Mouse (Mus musculus) liver, adult (tissue): Measurements from ENCODE around the gene Twist1.

Experiments
- GATA4 ChIP-seq: IDR thresholded peaks from 2 replicates; pipeline ENCODE4 v1.6.1; 2014; ENCODE audit warnings: mild to moderate bottlenecking, low read length; ENCODE audit not compliant: insufficient replicate concordance

The Twist1 gene

DNA sequence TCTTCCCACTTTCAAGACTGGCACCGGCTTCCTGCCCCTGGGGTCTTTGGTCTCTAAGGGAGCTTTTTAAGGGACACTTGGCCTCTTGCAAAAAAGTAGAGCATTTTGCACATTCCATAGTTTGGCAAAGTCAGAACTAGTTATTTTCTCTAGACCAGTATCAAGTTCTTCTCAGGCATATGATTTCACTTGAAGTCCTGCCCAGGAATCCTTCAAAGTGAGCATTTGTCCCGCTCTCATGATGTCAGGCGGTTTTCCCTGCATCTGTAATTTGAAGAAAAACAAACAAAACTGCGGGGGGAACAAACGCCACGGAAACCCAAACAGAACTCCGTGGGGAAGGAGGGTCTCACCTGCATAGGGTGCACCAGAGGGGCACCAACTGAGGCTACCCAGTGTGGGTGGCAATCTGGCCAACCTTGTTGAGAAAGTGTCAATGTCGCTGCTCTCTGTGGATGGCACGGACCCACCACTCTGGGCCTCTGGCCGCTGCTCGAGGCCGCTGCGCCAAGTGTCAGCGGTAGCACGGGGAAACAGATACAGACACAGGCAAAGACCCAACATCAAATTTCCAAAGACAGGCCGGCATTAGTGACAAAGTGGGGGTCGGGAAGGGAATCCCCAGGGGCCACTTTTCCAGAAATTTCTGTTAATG is 4.8 kb downstream of the Twist1 start:
- TF ChIP-seq GATA4: no peak

DNA sequence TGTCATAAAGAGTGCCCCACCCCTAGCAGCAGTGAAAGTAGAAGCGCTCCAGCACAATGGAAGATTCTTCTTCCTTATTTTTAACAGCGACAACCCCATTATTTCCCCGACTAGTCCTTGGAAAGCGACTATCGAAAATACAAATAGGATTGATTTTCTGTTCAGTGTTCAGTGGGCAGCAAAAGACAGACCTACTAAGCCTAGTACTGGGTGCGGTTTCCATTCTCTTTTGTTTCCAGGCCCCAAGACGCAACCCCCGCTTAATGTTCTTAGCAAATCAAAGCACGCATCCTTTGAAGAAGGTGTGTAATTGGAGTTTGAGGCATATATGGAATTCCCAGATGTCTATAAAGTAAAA is 5.3 kb downstream of the Twist1 start:
- no peak for TF ChIP-seq GATA4

DNA sequence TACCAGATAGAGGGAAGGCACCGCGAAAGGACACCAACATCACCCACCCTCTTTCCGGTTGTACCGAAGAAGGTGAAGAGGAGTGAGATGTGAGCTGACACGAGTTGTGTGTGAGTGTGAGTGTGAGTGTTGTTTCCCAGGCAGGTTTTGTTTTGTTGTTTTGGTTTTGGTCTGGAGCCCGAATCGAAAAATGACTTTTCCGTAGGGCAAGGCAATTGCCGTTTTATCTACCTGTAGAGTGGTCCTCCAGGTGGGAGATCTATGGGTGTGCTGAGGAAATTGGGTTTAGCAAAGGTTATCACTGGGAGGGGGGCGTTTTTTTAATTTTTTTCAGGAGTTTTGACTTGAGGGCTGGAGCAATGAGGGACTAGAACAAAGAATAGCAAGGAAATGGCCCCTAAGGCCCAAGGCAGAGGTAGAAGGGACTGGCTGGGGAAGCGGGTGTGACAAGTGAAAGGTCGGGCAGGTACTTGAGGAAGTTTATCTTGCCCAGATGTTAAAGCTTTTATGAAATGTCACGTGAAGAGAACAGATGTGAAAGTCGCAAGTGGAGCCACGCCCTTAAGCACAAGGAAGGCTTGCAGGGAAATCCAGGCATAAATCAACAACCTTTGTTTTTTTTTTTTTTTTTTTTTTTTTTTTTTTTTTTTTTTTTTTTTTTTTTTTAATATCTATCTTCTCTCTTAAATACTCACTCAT is 6.3 kb downstream of the Twist1 start:
- TF ChIP-seq GATA4: no peak

DNA sequence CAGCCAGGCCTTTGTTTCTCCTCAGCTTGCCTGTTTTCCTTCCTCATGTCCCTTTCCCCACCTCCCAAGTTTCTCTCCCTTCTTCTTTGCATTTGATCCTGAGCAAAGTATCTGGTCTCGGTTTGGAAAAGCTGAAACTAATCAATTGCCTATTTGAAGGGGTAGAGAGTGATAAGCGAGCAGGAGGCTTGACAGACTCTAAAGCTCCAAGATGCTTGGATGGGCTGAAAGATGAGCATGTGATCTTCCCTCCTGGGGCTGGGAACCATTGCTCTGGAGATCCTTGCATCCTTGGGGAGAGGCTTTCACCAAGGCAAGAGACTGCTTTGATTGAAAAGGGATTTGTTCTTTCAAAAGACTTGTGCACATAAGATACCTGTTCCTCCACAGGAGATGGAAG is 7.0 kb downstream of the Twist1 start:
- TF ChIP-seq GATA4: no peak

DNA sequence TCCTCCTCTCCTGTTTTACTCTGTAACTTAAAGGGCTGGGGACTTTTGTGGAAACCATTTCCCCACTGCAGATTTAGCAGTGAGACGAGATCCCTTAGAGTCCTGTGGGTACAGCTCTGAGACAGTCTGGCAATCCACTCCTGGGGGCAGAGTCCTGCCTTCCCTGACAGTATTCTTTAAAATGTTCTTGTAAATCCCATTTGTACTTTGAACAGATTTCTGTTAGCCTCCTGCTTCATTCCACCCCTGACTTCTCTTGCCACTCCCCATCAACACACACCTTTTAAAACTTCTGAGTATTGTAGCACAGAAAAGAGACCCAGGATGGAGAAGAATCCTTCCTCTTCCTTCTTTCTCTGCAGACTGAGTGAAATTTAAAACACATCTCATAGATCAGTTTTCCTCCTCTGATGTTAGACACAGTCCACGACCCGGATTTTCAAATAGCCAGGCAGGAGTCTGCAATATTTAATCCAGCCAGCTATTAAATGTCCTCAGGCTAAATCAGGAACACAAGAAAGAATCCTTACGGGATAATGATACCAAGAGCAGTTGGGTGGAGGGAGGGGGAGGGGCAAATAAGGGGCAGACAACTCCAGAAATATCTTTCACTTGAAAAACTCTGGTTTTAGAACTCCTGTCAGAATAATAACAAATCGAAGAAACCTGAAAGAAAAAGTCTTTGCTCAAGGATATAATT is 8.3 kb downstream of the Twist1 start:
- TF ChIP-seq GATA4: no peak

DNA sequence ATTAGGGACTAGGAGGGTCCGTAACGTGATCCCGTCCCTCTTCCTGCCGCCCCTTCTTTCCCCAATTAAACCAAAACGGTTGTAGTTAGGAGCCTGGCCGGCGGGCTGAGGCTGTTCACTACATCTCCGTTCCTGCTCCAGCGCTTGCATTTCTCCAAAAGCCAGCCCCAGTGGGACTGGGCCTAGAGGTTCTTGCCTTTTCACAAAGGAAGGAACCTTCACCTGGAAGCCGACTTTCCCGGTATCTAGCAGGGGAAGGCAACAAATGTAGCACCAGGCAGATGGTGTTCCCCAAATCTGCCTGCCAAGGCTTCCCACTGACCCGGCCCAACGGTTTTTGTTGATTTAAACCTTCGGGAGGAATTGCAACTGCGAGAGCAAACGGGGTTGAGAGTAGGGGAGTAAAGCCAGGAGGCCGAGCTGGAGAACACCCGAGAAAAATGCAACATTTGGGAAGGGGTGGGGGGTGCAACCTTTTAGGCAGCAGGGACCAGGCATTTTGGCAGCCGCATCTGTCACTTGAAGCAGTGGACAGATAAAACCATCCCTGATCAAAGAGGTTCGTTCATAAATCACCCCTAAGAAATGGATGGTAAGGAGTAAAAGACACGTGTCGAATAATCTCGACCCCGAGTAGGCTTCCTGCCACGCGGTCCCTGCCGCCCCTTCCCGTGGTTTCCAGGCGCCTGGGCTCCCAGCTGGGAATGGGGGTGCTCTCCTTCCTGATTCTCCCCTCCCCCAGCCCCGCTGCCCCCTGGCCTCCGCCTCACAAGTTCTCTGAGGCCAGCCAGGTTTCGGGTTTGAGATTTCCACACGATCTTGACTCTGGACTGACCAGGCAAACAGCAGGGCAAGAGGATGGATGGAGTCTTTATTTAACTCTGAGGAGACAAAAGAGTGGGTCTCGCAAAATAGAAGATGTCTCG is 9.3 kb downstream of the Twist1 start:
- no peak for TF ChIP-seq GATA4

DNA sequence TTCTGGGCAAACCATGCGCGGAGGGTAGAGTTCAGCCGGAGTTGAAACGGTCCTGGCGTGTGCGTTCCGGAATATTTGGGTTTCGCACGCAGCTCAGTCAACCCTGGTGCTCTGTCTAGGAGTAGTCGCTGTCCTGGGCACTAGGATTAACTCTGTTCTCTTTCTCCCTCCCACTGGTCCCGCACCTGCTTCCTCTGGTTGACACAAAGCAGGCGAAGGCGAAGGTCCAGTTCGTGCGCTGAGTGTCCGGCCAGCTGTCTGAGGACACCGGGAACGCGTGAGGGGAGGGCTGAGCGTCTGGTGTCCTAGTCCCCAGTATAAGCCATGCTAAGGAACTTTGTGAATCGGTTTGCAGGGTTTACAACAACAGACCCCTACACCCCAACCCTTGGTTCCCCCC is 10.0 kb downstream of the Twist1 start:
- TF ChIP-seq GATA4: no peak

DNA sequence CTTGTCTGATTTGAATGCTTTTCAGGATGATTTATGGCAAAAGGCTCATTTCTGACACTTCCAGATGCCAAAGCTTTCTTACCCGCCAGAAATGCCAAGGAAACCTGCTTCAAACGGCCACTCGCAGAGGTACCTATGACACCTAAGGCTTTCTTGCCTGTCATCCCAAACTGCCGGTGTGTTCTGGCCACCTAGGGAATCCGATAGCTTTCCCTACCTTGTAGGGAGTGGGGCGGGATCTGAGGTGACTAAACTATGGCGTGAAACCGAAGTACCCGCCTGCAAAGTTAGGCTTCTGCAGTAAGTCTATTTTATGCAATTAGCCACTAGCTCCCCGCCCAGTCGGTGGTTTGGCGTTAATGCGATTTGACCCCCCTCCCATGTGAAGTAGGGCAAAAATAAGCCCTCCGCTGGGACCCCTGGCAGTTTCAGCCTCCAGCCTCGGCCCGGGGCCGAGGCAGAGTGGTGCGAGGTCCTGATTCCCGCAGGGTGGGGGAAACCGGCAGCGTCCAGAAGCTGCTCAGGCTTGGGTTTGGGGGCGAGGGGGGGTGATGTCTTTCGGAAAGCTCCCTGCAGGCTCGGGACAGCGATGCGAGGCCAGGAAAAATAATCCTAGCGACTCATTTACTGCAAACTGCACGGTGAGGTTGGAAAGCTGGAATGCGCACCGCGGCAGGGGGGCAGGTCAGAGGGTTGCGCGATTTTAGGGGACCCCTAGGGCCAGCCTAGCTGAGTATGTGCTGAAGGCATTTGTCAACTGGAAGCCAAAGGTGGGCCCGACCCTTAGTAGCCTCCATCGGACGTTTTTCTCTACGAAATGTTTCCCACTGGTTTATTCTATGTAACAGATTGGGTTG is 10.8 kb downstream of the Twist1 start:
- TF ChIP-seq GATA4: no peak

DNA sequence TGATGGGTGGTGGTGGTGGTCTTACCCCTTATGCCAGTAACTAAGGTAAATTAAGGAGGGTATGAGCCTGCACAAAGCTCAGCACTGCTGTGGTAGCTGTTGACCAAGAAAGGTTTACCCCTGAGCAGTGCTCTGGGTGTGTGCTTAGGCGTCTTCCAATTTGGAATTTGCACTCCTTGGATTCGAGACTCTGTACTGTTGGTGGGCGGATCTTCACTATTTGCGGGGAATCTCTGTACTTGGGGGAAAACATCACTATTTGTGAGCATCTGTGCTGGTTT is 11.4 kb downstream of the Twist1 start:
- no peak for TF ChIP-seq GATA4

DNA sequence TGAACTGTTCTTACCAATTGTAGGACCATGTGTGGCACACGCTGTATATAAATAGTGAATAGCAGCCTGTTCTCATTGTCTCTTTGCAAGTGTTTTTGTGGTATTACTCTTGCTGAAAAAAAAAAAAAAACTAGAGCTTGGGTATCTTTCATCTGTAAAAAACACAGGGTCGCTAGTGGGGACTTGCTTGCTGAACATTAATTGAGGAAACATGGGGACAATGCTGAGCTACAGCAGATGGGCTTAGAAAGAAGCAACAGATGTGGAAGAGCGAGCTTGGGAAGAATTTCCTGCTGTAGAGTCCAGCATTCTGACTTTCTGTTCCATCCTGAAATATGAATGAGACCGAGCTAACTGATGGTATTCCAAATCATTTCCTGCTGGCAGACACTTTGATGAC is 22.7 kb downstream of the Twist1 start:
- no peak for TF ChIP-seq GATA4

DNA sequence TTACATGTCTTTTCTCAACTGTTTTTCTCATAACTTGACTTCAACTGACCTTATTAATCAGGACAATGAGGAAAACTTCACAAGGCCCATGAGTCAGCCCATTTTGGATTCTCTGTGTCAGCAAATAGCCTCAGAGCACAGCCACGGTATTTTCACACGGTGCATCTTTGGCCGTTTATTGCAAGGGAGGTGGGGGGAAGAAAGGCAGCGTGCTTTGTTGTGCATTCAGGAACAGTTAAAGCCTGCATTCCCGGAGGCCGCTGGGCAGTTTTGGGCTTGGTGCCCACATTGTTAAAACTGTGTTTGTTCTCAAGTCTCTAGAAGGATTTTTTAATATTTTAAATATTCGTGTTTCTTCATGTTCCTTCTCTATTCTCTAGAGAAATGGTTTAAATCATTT is 24.0 kb downstream of the Twist1 start:
- TF ChIP-seq GATA4: no peak

DNA sequence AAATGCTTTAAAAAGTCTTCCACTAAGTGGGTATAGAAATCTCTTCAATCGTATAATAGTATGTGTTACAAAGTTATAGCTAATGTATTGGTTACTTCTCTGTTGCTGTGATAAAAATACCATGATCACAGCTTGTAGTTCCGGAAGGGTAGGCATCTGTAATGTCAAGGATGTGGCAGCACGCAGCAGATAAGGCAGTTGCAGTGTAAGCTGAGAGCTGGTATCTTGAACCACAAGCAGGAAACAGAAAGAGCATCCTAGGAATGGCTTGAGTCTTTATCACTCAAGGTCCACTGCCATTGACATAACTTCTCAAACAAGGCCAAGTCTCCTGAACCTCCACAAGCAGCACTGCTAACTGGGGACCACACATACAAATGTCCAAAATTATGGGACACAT is 35.7 kb downstream of the Twist1 start:
- no peak for TF ChIP-seq GATA4
